Mouse (Mus musculus): ENCODE data around the gene Sry. TPM values are rescaled to one million over a fixed set of nuclear protein-coding genes. Genes with fewer than 3 reads are reported as not detected.

The Sry gene
- polyA plus RNA-seq (2015; fragmentation: Nextera tagmentation; extraction: Ambion mirVana) = not detected in 2 replicates

DNA sequence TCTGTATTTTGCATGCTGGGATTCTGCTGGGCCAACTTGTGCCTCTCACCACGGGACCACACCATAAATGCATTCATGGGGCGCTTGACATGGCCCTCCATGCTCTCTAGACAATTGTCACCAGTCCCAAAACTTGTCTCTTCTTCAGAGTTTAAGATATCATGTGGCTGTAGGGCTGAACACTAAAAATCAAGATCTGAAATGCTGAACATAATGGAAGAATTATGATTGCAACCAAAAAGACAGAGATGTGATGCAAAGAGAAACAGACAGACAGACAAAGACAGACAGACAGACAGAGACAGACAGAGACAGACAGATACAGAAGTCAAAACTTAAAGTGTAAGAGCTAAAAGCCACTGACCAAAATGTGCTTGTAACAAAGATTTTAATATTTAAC, at the start of gene Sry:
Gene Sry (minus strand): TSS at position 101 of the 400 bp plus-strand sequence.
- ATAC-seq = no peak
- no peaks in the 10 kb centered on the region for H3K4me1 ChIP-seq (ENCODE audit: insufficient read depth)
- 45% methylated on average over 2 of the region's 2 CpGs for WGBS (ENCODE audit: insufficient replicate concordance)
- H3K4me2 ChIP-seq (ENCODE audit: low read depth, low read length) = no peak within 1 kb of the TSS
- H3K4me3 ChIP-seq (ENCODE audit: low read depth, low read length) = no peak within 1 kb of the TSS
- H3K36me3 ChIP-seq (replicated peaks; ENCODE audit: insufficient read depth, low read length) = no peaks in the 10 kb centered on the region
- no peaks in the 10 kb centered on the region for H3K27me3 ChIP-seq (ENCODE audit: insufficient read depth, low read length)
- no peaks in the 10 kb centered on the region for H3K9me3 ChIP-seq (ENCODE audit: low read length)
- no peak for DNase-seq
- no peak within 1 kb of the TSS for H3K27ac ChIP-seq (ENCODE audit: low read depth)
- TF ChIP-seq EP300 (IDR thresholded peaks at IDR 0.05; ENCODE audit: low read depth) (no peak), CTCF (IDR thresholded peaks at IDR 0.05; ENCODE audit: low read depth) (no peak)
- no peak within 1 kb of the TSS for H3K9ac ChIP-seq (replicated peaks)

Other genes starting within 250 kb of the Sry start
- gene H2al2c, start 64.6 kb downstream of the Sry start, polyA plus RNA-seq (2015; fragmentation: Nextera tagmentation; extraction: Ambion mirVana) = not detected in 2 replicates
- not detected in 2 replicates for gene H2al2b, start 57.0 kb upstream of the Sry start, polyA plus RNA-seq (2015; fragmentation: Nextera tagmentation; extraction: Ambion mirVana)
- not detected in 2 replicates for gene Gm4064, start 132.5 kb upstream of the Sry start, polyA plus RNA-seq (2015; fragmentation: Nextera tagmentation; extraction: Ambion mirVana)
- not detected in 2 replicates for gene Rbmy, start 167.0 kb upstream of the Sry start, polyA plus RNA-seq (2015; fragmentation: Nextera tagmentation; extraction: Ambion mirVana)
- not detected in 2 replicates for gene Gm10256, start 167.0 kb upstream of the Sry start, polyA plus RNA-seq (2015; fragmentation: Nextera tagmentation; extraction: Ambion mirVana)
- not detected in 2 replicates for gene Gm10352, start 237.3 kb upstream of the Sry start, polyA plus RNA-seq (2015; fragmentation: Nextera tagmentation; extraction: Ambion mirVana)